Mouse (Mus musculus) induced T-regulatory cell, adult 2 months (primary cell): ENCODE measurements around the gene Gm9887.

ENCODE experiments used
- DNase-seq: peaks from one replicate; pipeline ENCODE4 v3.0.0-alpha.2; 2012; ENCODE audit warnings: low read depth

Gm9887 gene

DNA sequence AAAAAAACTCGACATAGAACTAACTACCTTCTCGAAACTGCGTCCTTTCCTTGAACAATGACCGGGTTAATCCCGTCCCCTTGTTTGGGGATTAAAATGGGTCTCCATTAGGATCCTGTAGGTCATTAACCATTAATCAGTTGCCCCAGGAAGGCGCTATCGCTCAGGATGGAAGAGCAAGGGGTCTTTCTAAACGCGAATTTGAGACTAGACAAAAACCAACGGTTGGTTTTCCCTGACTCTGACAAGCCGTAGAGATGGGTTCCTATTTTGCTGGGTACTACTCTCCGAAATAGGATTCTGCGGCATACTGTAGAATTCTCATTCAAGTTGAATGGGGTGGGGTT is 15.0 kb downstream of the Gm9887 start:
- no peak for DNase-seq

DNA sequence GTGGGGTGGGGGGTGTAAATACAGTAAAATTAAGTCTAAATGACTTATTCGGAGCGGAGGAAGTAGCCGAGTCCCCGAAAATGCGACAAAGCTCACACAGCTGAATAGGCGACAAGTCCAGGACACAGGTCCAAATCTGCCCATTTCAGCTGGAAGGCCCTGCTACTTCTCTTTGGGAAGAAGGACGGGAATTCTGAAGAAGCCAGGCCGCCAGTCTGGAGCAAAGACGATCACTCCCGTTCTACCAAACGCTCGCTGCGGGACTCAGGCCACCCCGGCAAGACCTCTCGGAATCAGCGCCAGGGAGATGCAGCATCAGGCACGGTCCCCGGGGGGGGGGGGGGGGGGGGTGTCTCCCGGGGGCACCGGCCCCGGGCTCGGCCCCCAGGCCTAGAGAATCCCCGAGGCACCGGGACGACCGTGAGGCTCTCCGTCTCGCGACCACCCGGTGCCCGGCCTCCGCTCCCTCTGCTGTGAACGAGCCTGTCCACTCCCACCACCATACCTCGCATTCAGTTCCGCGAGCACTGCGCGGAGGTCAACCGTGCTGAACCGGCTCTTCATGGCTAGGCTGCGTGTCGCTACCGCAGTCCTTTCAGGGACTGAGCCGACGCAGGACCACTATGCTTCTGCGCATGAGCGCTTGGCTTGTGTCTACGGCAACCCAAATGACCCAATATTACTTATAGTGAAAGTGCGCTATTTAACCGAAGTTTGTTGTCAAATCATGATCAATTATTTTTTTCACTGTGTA is 15.5 kb downstream of the Gm9887 start, which contains the start of gene Nemf:
Gene Nemf, minus strand, starts transcription at position 620 of the 754 bp plus-strand sequence.
- peak; percentile 93 for DNase-seq

DNA sequence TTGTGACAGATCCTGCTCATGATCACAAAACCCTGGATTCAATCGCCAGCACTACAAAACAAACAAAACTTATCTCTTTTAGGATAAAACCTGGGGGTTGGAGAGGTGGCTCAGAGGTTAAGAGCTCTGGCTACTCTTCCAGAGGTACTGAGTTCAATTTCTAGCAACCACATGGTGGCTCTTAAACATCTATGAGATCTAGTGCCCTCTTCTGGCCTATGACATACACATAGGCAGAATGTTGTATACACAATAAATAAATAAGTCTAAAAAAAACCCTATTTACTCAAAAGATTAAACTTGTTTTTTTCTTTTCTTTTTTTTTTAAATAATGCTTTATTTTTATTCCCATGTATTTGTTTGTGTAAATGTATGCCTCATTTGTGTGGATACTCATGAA is 20.6 kb downstream of the Gm9887 start:
- DNase-seq, result peak; percentile 61

DNA sequence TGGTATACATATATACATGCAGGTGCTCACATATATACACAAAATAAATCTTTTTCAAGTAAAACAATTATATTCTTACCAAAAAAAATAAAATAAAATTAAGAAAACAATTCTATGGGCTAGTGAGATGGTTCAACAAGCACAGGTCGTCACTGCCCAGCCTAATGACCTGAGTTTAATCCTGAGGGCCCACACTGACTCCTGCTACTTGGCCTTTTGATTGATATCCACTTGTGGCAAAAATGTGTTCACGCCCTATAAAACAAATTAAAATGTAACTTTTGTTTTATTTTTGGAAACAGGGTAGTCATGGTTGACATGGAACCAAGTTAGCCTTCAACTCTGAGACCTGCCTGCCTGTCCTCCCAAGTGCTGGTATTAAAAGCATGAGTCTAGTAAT is 22.3 kb downstream of the Gm9887 start:
- DNase-seq, result no peak

DNA sequence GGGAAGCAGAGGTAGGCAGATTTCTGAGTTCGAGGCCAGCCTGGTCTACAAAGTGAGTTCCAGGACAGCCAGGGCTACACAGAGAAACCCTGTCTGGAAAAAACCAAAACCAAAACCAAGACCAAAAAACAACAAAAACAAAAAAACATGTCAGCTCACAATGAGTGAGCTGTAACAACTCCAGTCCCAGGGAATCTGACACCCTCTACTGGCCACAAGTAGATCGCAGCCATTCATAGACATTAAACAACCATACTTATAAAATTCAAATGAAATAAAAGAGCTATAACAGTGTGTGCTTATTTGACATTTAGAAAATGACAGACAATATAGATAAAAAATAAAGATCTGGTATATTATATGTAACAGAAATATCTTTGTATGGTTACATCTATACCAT is 38.7 kb downstream of the Gm9887 start:
- peak; percentile 80 for DNase-seq

DNA sequence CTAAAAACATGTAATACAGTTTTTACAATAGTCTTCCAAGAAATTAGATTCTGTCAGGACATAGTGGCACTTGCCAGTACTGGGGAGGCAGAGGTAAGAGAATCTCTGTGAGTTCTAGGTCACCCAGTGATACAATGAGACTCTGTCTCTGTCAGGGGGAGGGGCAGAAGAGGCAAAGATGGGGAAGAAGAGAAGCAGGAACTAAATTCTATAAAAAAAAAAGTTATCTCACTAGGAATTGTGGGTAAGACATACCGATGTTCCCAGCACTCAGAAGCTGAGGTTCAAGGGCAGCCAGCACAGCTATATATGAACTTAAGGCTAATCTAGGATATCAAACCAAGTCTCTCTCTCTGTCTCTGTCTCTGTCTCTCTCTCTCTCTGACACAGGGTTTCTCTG is 40.1 kb downstream of the Gm9887 start:
- no peak for DNase-seq

DNA sequence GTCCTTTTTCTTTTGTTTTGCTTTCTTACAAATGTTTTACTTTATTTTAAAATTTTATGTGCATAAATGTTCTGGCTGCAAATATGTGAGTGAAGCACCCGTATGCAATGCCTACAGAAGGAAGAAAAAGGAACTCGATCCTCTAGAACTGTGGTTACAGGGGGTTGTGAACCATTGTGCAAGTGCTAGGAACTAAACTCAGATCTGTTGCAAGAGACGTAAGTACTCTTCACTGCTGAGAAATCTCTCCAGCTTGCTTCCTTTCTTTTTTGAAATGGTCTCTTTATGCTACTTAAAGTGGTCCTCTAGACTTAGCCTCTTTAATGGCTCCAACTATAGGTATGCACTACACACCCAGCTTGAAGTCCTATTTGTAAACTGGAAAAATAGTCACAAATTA is 41.1 kb downstream of the Gm9887 start:
- no peak for DNase-seq
